Mouse (Mus musculus) heart, adult 2 months (tissue): ENCODE results near the gene Jdp2.

ENCODE experiments used
- CTCF ChIP-seq: fragments of 200-600 bp; IDR thresholded peaks from 2 replicates; pipeline ENCODE4 v1.8.1; 2022; ENCODE audit warnings: antibody characterized with exemption, mild to moderate bottlenecking, moderate library complexity
- EP300 ChIP-seq: fragments of 200-500 bp; IDR thresholded peaks from 2 replicates; pipeline ENCODE4 v1.6.1; 2011; ENCODE audit warnings: low read depth, low read length, control low read depth; ENCODE audit not compliant: insufficient read depth
- POLR2A ChIP-seq: fragments of 200-500 bp; IDR thresholded peaks from 2 replicates; pipeline ENCODE4 v1.6.1; 2011; ENCODE audit warnings: mild to moderate bottlenecking, low read depth, low read length, control low read depth; ENCODE audit not compliant: insufficient read depth

- TF ChIP-seq EP300: no peak
- TF ChIP-seq CTCF: no peak
- no peak for TF ChIP-seq POLR2A
Observed at GRCm38 (mm10) chr12:85632321-85632720, 33.5 kb downstream of the Jdp2 start.
